Mouse (Mus musculus): Measurements from ENCODE around the gene Pde8b.
A peak's percentile ranks its signal among the peaks of the same experiment; 100 is the strongest.

Gene Pde8b

GRCm38 (mm10) chr13:95020216-95020615, 229.9 kb downstream of the Pde8b start:
- no peak for DNase-seq (ENCODE audit: low spot score)

- no peak for DNase-seq (ENCODE audit: low spot score)
These were observed 230.8 kb downstream of the Pde8b start for GRCm38 (mm10) chr13:95019345-95019744.

GRCm38 (mm10) chr13:95017916-95018315, 232.2 kb downstream of the Pde8b start:
- DNase-seq (ENCODE audit: low spot score) = peak; percentile 22

- DNase-seq (ENCODE audit: low spot score) = no peak
These were observed 232.9 kb downstream of the Pde8b start for GRCm38 (mm10) chr13:95017278-95017677.

- DNase-seq (ENCODE audit: low spot score) = no peak
These were observed 238.4 kb downstream of the Pde8b start for GRCm38 (mm10) chr13:95011546-95012257.

GRCm38 (mm10) chr13:95009261-95009660, 240.9 kb downstream of the Pde8b start:
- DNase-seq (ENCODE audit: low spot score) = no peak

GRCm38 (mm10) chr13:95007281-95007680, 242.9 kb downstream of the Pde8b start:
- no peak for DNase-seq (ENCODE audit: low spot score)

- DNase-seq (ENCODE audit: low spot score) = no peak
These were observed 259.6 kb downstream of the Pde8b start for GRCm38 (mm10) chr13:94990516-94990915.

GRCm38 (mm10) chr13:94979081-94979480, 271.1 kb downstream of the Pde8b start:
- no peak for DNase-seq (ENCODE audit: low spot score)

- peak; percentile 89 for DNase-seq (ENCODE audit: low spot score)
These were observed 273.6 kb downstream of the Pde8b start, which contains the start of gene Wdr41 for GRCm38 (mm10) chr13:94976219-94977186. Wdr41 (plus strand) TSS chr13:94976344.

GRCm38 (mm10) chr13:94975828-94976218, 274.3 kb downstream of the Pde8b start:
- DNase-seq (ENCODE audit: low spot score) = no peak

Data from T-cell, adult 2 months (primary cell).